In genomic region chr12:36680883-36681505, GRCm38 (mm10) we compare ENCODE assay signal across 19 mouse cellular contexts.
DNase-seq lines count a peak whose midpoint lies in the region; ATAC-seq and TF ChIP-seq lines count a peak whose summit lies in the region.
"Had no signal": no experiment of that assay in that cellular context is flagged by ENCODE, and none has a peak within 500 bp of the region (broad histone marks: within the 10 kb centered on the region; RNA-seq: fewer than 3 reads in every experiment).

No protein-coding gene starts in this region.

- no peaks in the 10 kb centered on the region for H3K4me1 ChIP-seq in hindbrain, embryonic 11.5 days (replicated peaks; ENCODE audit: control insufficient read depth, insufficient read depth, low read length)
- H3K4me1 ChIP-seq in hindbrain, embryonic 10.5 days (replicated peaks): no peaks in the 10 kb centered on the region
- H3K4me1 ChIP-seq in neural tube, embryonic 12.5 days: no peaks in the 10 kb centered on the region
- H3K4me1 ChIP-seq: embryonic facial prominence, embryonic 12.5 days; forebrain, embryonic 13.5 days; hindbrain, embryonic 15.5 days had no signal

- no peak for TF ChIP-seq POLR2A in brain, embryonic 14.5 days (IDR thresholded peaks at IDR 0.05; ENCODE audit: borderline replicate concordance, extremely low read depth, insufficient read depth, insufficient read length, poor library complexity, severe bottlenecking)

- H3K9me3 ChIP-seq in hindbrain, embryonic 11.5 days (ENCODE audit: control insufficient read depth, low read length): no peaks in the 10 kb centered on the region
- H3K9me3 ChIP-seq in hindbrain, embryonic 10.5 days: no peaks in the 10 kb centered on the region
- no peaks in the 10 kb centered on the region for H3K9me3 ChIP-seq in neural tube, embryonic 12.5 days
- H3K9me3 ChIP-seq: embryonic facial prominence, embryonic 12.5 days; forebrain, embryonic 13.5 days; hindbrain, embryonic 15.5 days had no signal

- ATAC-seq in hindbrain, embryonic 11.5 days (ENCODE audit: low FRiP score): peak; percentile 53; the same call in 1 of the 2 replicates
- peak; percentile 78 for ATAC-seq in neural tube, embryonic 12.5 days (ENCODE audit: low FRiP score, low read depth)
- ATAC-seq: forebrain, embryonic 13.5 days; inflammation-experienced regulatory T-cells, adult 6 months; intestine, postnatal 0 days had no signal

- no peak overlapping the region for H3K9ac ChIP-seq in hindbrain, embryonic 11.5 days (ENCODE audit: low read depth, low read length)
- H3K9ac ChIP-seq in neural tube, embryonic 12.5 days: no peak overlapping the region
- H3K9ac ChIP-seq: embryonic facial prominence, embryonic 12.5 days; forebrain, embryonic 13.5 days; hindbrain, embryonic 15.5 days had no signal

- WGBS in hindbrain, embryonic 11.5 days: 74% methylated on average over 2 of the region's 2 CpGs
- WGBS in hindbrain, embryonic 10.5 days: 78% methylated on average over 2 of the region's 2 CpGs
- WGBS in neural tube, embryonic 12.5 days: 61% methylated on average over 2 of the region's 2 CpGs

- no peak overlapping the region for H3K27ac ChIP-seq in hindbrain, embryonic 11.5 days (ENCODE audit: low read depth, low read length)
- H3K27ac ChIP-seq in hindbrain, embryonic 10.5 days: no peak overlapping the region
- H3K27ac ChIP-seq in neural tube, embryonic 12.5 days: no peak overlapping the region
- H3K27ac ChIP-seq: embryonic facial prominence, embryonic 12.5 days; forebrain, embryonic 13.5 days; heart, adult 2 months; hindbrain, embryonic 15.5 days had no signal

- H3K27me3 ChIP-seq in hindbrain, embryonic 11.5 days (ENCODE audit: control insufficient read depth, insufficient read depth, low read length): no peaks in the 10 kb centered on the region
- no peaks in the 10 kb centered on the region for H3K27me3 ChIP-seq in hindbrain, embryonic 10.5 days (ENCODE audit: insufficient read depth, poor library complexity, severe bottlenecking)
- H3K27me3 ChIP-seq in neural tube, embryonic 12.5 days (replicated peaks): no peaks in the 10 kb centered on the region
- H3K27me3 ChIP-seq: embryonic facial prominence, embryonic 12.5 days; forebrain, embryonic 13.5 days; hindbrain, embryonic 15.5 days had no signal

- no peak overlapping the region for H3K4me2 ChIP-seq in hindbrain, embryonic 11.5 days (replicated peaks; ENCODE audit: low read depth, low read length)
- no peak overlapping the region for H3K4me2 ChIP-seq in neural tube, embryonic 12.5 days (replicated peaks)
- H3K4me2 ChIP-seq: embryonic facial prominence, embryonic 12.5 days; forebrain, embryonic 13.5 days; heart, embryonic 11.5 days; hindbrain, embryonic 15.5 days had no signal

- no peak overlapping the region for H3K4me3 ChIP-seq in hindbrain, embryonic 11.5 days (ENCODE audit: low read depth, low read length)
- no peak overlapping the region for H3K4me3 ChIP-seq in hindbrain, embryonic 10.5 days
- no peak overlapping the region for H3K4me3 ChIP-seq in neural tube, embryonic 12.5 days
- H3K4me3 ChIP-seq: embryonic facial prominence, embryonic 12.5 days; forebrain, embryonic 13.5 days; heart, adult 2 months; hindbrain, embryonic 15.5 days had no signal

- no peak for TF ChIP-seq CTCF in brain, embryonic 14.5 days (IDR thresholded peaks at IDR 0.05; ENCODE audit: borderline replicate concordance, extremely low read depth, insufficient read depth, insufficient read length)

- H3K36me3 ChIP-seq in hindbrain, embryonic 11.5 days (ENCODE audit: control insufficient read depth, insufficient read depth, low read length): no peaks in the 10 kb centered on the region
- no peaks in the 10 kb centered on the region for H3K36me3 ChIP-seq in hindbrain, embryonic 10.5 days
- no peaks in the 10 kb centered on the region for H3K36me3 ChIP-seq in neural tube, embryonic 12.5 days
- H3K36me3 ChIP-seq: embryonic facial prominence, embryonic 12.5 days; hindbrain, embryonic 15.5 days had no signal

- DNase-seq in hindbrain, embryonic 11.5 days (ENCODE audit: low spot score): no peak
- no peak for DNase-seq in hindbrain, embryonic 10.5 days (ENCODE audit: low spot score)
- no peak for DNase-seq in neural tube, embryonic 10.5 days (ENCODE audit: extremely low spot score, low spot score)
- DNase-seq in brain, embryonic 14.5 days (ENCODE audit: low read depth): peak; percentile 61
- DNase-seq in cerebellum, adult 9-11 months: no peak
- DNase-seq: adrenal gland, adult 8-10 months; adrenal gland, postnatal 36 days; cerebellum, adult 11 months; cerebellum, adult 8-10 months; cerebellum, postnatal 25 days; gastrocnemius, postnatal 14 days; heart, adult 2 months had no signal
